Mouse (Mus musculus): ENCODE data around the gene Tsg101.
"Not testable (repeated sequence)": the region's sequence is repeated elsewhere in the genome, so short reads cannot be mapped to it uniquely, and the experiment has no call there.

Tsg101 gene

DNA sequence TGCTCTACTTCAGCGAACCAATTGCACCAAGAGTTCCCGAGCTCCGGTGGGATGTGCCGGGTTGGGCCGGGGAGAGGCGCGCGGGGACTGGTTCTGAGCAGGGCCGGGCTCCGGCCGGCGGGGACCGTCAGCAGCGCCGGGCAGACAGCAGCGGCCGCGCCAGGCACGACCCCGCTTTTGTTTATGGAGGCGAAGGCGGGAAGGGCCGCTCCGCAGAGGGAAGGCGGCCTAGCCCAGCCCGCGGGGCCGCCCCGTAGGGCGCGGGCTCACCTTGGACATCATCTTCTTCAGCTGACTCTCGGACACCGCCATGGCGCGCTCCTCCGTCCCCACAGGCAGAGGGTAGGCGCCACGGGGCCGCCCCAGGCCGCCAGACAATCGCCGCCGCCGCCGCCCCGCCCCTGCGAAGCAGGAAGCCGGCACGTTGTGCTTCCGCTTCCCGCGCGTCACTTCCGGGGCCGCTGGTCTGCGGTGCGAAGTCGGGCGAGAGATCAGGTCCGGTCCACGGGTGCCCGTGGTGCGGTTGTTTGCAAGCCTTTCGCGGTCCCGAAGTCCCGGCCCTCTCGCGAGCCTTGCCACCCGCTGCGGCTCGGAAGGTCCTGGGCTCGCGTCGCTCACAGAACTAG lies at the start of gene Tsg101:
TSS of gene Tsg101 (minus strand) at position 419 of the 626 bp plus-strand sequence.
- peak; percentile 94 for DNase-seq (ENCODE audit: inconsistent ontology term)

DNA sequence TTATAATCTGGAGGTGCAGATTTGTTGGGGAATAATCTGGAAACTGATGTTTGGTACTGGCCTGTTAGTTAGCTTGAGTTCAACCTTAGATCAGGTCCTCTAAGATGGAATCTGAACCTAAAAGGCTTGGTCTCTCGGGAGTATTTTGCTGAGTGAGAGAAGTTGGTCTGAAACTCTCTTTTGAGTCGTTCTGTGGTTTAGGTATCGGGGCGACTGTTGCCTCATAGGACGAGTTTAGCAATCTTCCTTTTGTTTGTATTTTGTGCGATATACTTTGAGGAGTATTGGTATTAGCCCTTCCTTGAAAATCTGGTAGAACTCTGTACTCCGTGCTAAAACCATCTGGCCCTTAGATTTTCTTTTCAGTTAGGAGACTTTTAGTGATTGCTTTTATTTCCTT lies 44.3 kb upstream of the Tsg101 start:
- DNase-seq (ENCODE audit: inconsistent ontology term) = no peak

DNA sequence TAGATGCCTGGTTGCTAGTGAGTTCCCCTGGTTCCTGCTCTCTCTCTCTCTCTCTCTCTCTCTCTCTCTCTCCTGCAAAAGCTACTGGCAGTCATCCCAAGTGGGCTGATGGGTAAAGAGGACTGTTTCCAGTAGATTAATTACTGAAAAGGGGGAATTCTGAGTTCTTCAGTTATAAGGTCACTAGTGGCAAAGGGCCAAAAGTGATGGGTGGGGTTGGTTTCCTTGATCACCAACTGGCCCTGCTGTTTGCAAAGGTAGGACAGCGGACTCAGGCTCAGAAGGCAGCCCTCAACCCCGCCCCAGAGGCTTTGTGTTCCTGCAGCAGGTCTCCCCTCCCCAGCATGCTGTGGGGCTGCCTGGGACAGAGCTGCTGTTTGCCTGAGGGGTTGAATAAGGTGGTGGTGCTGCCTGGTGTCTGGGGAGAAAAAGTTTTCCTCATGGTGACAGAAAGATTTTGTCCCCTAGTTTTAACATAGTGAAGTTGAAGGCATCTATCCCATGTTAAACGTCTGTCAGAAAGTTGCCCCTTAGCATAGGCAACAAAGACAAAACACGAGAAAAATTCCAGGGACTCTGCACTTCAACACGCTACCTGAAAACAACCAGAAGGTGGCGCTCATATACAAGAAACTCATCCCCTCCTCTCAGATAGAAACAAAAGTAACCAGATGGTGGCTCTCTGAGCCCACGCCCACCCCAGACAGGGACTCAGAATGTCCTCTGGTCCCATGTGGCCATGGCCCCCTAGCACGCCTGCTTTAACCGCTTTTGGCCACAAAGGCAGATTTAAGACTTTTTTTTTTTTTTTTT lies 43.2 kb upstream of the Tsg101 start:
- DNase-seq (ENCODE audit: inconsistent ontology term) = peak; percentile 90

DNA sequence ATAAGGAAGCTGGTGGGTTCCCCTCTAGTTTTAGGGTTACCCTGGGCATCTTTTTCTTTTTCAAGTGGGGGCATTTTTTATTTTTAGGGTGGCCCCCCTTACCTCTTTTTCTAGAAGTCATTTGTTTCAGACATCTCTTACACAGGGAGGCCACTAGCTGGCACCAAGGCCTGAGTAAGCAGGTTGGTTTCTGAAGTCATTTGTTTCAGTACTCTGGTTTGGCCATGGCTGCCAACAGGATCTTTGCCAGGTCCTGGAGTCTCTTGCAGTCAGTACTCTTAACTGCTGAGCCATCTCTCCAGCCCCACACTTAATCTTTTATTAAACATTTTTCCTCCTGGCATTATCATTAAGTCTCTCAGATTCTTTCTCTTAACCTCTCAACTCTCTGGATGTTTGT lies 42.4 kb upstream of the Tsg101 start:
- no peak for DNase-seq (ENCODE audit: inconsistent ontology term)

DNA sequence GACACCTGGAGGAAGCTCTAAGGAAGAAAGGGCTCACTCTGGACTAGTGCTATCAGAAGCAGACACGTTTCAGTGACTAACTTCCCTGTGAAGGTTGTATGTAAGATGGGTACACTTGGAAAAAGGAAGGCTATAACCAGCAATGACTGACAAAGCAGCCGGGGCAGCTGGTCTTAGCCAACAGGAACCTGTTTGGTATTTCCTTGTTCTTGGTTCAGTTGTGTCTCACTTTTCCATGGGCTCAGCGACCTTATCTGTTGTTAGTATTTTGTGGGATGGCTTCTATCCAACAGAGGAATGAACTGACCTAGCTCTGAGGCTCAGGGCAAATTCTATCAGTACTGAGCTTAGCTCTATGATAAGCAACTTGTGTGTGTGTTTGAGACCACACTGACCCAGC lies 41.2 kb upstream of the Tsg101 start:
- DNase-seq (ENCODE audit: inconsistent ontology term) = peak; percentile 26

DNA sequence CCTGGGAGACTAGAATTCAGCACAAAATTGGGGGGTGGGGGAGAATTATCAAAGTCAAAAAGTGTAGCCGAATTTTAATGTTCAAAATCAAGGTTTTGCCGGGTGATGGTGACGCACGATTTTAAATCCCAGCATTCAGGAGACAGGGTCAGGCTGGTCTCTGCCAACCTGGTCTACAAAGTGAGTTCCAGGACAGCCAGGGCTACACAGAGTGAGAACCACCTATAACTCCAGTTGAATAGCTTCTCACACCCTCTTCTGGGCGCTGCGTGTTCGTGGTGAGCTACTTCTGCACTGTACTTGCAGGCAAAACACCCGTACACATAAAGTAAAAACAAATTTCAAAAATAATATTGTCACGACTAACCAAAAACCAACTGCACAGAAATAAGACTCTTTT lies 39.1 kb upstream of the Tsg101 start:
- DNase-seq (ENCODE audit: inconsistent ontology term) = no peak

DNA sequence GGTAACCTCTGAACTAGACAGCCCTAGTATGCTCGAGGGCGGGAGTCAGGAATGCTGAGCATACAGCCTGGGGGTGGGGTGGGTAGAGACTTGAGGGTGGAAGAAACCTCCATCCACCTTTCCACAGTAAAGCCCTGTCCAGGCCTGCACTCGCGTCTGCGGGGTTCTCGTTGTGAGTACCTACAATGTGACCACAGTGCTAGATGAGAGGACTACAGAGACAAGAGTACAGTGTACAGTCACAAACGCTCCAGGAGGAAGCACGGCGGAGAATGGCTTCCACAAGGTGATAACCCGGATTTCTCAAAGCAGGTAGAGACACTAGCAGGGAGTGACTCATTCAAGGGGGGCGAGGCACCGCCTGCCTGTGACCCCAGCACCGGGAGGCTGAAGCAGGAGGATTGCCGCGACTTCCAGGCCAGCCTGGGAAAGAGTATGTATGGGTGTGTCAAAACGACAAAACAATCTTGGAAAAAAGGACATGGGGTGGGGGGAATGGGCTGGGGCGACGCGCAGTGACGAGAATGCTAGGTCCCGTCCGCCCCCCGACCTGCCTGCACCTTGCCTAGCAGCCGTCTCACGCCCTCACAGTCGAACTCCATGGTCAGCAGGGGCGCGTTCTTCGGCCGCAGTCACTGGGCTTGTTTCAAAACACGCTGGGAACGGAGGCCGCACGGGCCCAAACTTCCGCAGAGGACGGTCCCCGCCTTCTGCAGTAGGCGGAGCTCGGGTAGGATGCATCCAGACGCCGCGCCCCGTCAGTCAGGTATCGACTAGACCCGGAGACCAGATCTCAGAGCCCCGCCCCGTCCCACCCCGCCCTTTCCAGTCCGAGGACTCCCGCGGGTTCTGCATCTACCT lies 38.3 kb upstream of the Tsg101 start, which contains the start of gene Uevld:
TSS of gene Uevld (minus strand) at position 697 of the 861 bp plus-strand sequence.
- DNase-seq (ENCODE audit: inconsistent ontology term) = peak; percentile 93

DNA sequence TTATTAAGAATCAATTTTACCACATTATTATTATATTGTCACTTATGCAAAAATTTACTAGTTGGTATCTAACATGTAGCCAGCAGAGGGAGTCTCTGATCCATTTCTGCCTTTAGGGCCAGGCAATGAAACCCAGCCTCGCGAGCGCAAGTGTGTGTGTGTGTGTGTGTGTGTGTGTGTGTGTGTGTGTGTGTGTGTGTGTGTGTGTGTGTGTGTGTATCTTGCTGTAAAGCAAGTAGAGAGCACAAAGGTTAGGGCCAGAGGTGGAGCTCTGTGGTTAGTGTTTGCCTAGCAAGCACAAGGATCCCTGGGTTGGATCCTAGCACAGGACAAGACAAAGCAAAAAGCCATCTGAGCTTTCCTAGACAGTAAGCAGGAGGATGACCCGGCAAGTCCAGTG lies 16.1 kb upstream of the Tsg101 start:
- peak; percentile 25 for DNase-seq (ENCODE audit: inconsistent ontology term)

DNA sequence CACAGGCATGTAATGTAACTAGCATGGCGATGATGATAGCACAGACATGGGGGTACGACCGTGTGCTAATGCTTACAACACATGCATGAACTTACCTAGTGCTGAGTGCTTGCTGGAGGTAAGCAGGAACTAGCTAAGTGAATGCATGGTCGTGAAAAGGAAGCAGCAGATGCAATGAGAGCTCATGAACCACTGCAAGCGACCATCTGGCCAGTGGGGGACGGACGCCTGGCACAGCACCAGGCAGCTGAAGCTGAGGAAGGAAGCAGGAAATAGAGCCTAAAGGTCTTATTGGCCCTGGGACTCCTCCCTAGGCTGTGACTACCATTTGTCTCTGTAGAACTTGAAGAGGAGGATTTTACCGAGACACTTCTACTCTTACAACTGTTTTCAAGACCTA lies 15.0 kb upstream of the Tsg101 start:
- DNase-seq (ENCODE audit: inconsistent ontology term) = no peak

DNA sequence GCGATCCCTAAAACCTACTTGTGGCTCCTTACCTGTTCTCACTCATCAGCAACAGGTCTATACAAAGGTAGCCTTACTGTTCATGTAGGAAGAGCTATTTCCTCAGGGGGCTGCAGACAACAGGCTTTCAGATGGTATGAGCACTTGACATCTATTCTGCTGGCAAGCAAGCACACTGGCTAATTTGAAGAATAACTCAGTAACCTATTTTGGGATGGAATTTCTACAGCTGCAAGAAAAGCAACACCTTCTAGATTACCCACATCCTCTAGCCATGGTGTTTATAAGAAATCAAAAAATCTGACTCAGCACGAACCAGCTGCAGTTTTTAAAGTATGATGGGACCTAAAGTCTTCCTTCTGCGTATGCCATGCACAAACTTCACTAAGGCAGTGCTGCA lies 11.6 kb upstream of the Tsg101 start:
- DNase-seq (ENCODE audit: inconsistent ontology term) = no peak

DNA sequence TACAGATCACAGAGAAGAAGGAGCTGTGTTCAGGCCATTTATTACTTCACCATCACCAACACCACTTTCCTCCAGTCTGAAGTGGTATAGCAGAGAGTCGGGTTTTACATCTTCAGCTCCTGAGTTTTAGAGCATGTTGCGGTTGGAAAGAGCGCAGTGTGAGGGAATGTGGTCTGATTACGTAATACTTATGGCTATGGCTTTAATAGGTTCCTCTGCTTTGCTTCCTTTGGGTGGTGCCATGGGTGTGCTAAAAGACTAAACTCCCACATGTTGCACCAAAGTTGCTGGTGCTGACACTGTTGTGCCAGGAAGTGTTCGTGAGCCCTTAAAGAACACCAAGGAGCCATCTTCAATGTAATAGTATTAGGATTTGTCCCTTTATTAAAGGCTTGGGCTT lies 8.5 kb upstream of the Tsg101 start:
- no peak for DNase-seq (ENCODE audit: inconsistent ontology term)

DNA sequence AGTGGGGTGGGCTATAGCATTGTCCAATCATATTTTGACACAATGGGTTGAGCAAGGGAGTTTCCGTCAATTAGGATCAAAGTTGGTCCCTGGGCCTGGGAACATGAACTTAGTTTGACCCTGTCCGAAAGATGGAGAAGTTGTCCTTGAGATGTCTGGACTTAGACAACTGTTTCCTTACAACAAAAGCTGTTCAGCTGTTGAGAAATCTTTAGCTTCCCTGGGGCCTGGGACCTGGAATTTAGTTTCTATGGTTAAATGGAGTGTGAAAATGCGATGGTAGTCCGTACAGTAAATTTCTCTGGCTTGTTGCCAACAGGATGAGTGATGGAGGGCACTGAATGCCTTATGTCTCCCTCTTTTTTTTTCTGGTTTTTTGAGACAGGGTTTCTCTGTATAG lies 2.3 kb upstream of the Tsg101 start:
- DNase-seq (ENCODE audit: inconsistent ontology term) = peak; percentile 9

DNA sequence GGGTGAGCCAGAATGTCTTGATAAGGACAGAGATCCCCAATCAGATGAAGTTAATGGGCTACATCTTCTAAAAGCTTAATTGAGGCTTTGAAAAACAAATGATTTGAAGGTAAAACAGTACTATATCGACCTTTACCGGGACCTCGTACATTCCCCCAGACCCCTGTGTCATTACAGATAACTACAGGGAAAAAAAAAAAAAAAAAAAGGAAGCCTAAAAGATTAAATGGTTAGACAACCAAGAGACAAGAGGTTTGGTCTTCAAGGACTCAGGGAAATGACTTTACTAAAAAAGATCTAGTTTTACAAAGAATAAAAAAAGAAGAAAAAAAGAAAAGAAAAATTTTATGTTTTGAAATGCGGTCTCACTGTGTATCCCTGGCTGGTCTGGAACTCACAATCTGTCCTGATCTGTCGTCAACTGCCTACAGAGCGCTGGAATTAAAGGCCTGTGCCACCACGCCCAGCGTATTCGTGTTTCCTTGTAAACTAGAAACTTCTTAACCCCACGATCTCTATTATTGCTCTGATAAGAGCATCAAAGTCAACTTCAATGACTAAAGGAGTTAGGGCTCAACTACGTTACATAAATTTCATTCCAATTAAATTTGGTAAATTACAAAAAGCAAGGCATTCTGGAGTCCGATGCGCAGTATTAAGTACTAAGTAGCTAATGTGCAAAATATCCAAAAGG lies 944 bp downstream of the Tsg101 start:
- DNase-seq (ENCODE audit: inconsistent ontology term) = no peak

DNA sequence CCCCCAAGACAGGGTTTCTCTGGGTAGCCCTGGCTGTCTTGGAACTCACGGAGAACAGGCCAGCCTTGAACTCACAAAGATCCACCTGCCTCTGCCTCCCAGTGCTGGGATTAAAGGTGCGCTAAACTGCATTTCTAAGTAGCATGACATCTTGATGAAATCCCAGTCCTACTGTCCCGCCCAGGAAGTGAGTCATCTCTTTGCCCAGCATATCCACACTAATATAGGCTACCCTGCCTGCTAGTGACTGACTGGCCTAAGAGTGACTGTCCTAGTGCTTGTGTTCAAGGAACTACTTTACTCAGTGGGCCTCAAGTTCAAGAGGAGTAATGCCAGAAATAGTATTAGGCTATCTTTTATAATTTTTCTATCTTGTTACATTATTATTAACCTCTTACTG lies 3.4 kb downstream of the Tsg101 start:
- no peak for DNase-seq (ENCODE audit: inconsistent ontology term)

DNA sequence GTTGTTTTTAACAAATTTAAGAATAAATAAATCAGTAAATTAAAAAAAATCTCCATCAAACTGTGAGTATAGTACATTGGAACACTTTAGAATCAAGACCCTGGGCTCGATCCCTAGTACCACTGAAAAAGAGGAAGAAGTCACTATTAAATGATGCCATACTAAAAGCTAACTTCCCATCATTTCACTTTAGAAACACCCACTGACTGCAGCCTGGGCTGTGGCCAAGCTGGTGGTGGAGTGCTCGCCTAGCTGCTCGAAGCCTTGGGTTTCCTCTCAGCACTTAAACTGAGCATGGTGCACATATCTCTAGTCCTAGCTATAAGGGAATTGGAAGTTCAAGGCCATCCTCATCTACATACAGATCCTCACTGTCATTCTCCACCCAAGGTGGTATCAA lies 8.5 kb downstream of the Tsg101 start:
- DNase-seq (ENCODE audit: inconsistent ontology term) = no peak

DNA sequence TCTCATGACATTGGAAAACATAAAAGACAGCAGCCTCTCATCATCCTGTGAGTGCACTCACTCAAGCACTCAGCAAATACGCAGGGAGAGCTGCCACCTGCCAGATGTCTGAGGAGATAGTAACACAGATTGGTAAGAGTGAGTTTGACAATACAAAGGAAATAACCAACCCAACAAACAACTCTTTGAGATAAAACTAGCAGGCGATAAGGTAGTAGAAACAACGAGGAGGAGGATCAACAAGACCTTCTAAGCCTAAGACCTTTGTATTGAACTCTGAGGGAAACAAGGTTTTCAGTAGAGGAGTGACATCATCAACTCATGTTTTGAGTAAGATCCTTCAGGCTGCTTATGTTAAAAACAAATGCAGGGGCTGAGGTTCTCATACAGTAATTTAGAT lies 20.4 kb downstream of the Tsg101 start:
- no peak for DNase-seq (ENCODE audit: inconsistent ontology term)

DNA sequence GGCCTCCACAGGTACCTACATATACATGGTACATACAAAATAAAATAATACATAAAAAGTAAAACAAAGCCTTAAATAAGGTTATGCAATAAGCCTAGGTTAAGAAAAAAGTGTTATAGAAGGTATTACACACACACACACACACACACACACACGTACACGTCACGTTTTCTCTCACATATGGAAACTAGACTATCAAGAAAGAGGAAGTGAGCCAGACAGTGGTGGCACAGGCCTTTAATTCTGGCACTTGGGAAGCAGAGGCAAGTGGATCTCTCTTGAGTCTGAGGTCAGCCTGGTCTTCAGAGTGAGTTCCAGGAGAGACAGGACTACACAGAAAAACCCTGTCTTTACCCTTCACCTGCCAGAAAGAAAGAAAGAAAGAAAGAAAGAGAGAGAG lies 24.3 kb downstream of the Tsg101 start:
- DNase-seq (ENCODE audit: inconsistent ontology term) = no peak

DNA sequence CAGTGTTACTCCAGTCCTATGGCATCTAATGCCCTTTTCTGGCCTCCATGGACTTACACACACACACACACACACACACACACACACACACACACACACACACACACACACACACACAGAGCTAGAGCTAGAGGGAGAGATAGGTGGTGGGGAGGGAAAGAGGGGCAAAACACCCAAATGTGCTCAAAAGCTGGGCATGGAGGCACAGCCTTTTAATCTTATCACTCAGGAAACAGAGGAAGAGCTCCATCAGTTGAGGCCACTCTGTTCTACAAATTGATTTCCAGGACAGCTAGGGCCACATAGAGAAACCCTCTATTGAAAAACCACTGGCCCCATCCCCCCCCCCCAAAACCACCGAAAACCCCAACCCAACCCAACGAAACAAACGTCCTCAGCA lies 36.5 kb downstream of the Tsg101 start:
- DNase-seq (ENCODE audit: inconsistent ontology term) = no peak

DNA sequence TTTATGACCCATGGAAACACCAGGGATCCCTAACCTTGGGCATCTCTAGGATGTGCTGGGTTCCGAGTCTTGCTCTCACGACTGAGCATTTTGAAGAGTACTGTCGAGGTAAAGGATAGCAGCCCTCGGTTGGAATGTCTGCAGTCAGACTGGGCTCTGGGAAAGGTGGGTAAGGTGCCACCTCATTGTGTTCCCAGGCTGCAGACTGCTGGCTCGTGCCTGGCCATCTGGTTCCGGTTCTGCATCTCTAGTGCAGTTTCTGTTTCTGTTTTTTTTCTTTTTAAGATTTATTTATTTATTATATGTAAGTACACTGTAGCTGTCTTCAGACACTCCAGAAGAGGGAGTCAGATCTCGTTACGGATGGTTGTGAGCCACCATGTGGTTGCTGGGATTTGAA lies 37.8 kb downstream of the Tsg101 start:
- DNase-seq (ENCODE audit: inconsistent ontology term) = not testable (repeated sequence)

DNA sequence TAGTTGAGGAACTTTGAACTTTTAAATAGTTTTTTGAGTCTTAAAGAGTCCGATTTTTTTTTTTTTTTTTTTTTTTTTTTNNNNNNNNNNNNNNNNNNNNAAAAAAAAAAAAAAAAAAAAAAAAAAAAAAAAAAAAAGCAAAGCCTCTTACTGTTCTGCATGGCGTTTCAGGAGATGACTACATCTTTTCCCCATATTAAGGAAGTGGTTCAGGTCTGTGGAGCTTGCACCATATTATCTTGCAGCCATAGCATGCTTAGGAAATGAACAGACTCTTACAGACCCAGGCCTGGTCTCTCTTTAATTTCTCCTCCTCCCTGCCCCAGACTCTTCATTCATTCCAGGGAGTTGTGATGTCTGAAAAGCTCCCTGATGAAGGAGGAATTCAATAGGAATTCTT lies 38.8 kb downstream of the Tsg101 start:
- no peak for DNase-seq (ENCODE audit: inconsistent ontology term)

DNA sequence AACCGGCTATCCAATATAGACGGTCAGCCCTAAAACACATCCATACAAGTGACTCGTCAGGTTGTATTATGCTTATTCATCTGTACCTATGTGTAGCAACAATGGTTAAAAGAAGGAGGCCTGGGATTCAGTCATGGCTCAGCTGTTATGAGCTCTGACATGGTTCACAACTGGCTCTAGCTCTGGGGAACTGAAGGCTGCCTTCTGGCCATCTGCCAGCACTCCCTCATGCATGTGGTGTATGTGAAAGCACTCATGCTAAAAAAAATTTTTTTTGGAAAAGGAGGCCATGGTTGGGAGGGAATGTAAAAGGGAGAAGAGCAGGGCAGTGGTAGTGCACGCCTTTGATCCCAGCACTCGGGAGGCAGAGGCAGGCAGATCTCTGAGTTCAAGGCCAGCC lies 39.9 kb downstream of the Tsg101 start:
- DNase-seq (ENCODE audit: inconsistent ontology term) = no peak

DNA sequence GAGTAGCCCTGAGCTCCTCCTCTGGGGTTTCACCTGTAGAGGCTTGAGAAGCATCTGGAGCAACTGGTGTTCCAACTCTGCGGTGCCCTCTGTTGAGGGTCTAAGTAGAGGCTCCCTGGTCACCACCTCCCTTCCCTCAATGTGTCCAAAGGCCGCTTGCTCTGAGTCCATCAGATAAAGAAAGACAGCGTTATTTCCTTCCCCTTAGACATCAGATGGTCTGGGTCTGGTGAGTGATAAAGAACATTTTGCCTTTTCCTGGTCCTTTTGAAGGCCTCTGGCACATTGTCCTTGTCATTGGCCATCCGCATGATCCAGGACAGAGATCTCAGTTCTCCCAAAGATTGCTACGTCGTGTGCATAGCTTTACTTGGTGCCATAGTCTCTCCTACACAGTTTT lies 42.5 kb downstream of the Tsg101 start:
- DNase-seq (ENCODE audit: inconsistent ontology term) = no peak

Measured in Muller cell, postnatal 12 days (primary cell).